Mouse (Mus musculus) stomach, embryonic 14.5 days (tissue): ENCODE data around the gene Dpp8. TPM values are rescaled to one million over a fixed set of nuclear protein-coding genes. Genes with fewer than 3 reads are reported as not detected.

Source experiments
- ATAC-seq: fragments of 200-750 bp; cut with Nextera tagmentation; 2 replicates; pipeline ENCODE4 v1.8.0; 2017; ENCODE audit warnings: low read depth, moderate TSS enrichment; ENCODE audit not compliant: insufficient number of reproducible peaks, insufficient read depth, low FRiP score
- H3K27ac ChIP-seq: fragments of 300-500 bp; sonication (generic); 2 replicates; pipeline ENCODE4 v1.5.1; 2014; ENCODE audit warnings: mild to moderate bottlenecking, low read length, moderate library complexity, mixed read lengths
- H3K27me3 ChIP-seq: fragments of 300-500 bp; sonication (generic); 2 replicates; pipeline ENCODE4 v1.6.1; 2014; ENCODE audit warnings: low read length, control low read depth, mixed read lengths; ENCODE audit not compliant: control insufficient read depth, insufficient read depth
- H3K36me3 ChIP-seq: fragments of 300-500 bp; sonication (generic); 2 replicates; pipeline ENCODE4 v1.6.1; 2014; ENCODE audit warnings: mild to moderate bottlenecking, control low read depth, low read length, moderate library complexity, mixed read lengths; ENCODE audit not compliant: control insufficient read depth, insufficient read depth
- H3K4me1 ChIP-seq: fragments of 300-500 bp; sonication (generic); 2 replicates; pipeline ENCODE4 v1.6.1; 2014; ENCODE audit warnings: low read length, control low read depth, mixed read lengths; ENCODE audit not compliant: control insufficient read depth, insufficient read depth
- H3K4me2 ChIP-seq: fragments of 300-500 bp; sonication (generic); replicated peaks from 2 replicates; pipeline ENCODE4 v1.6.1; 2014; ENCODE audit warnings: low read depth, low read length, control low read depth
- H3K4me3 ChIP-seq: fragments of 300-500 bp; sonication (generic); 2 replicates; pipeline ENCODE4 v1.5.1; 2014; ENCODE audit warnings: low read depth, low read length, control low read depth
- H3K9ac ChIP-seq: fragments of 300-500 bp; sonication (generic); replicated peaks from 2 replicates; pipeline ENCODE4 v1.6.1; 2014; ENCODE audit warnings: low read depth, mild to moderate bottlenecking, control low read depth, low read length, moderate library complexity, mixed read lengths
- H3K9me3 ChIP-seq: fragments of 300-500 bp; sonication (generic); 2 replicates; pipeline ENCODE4 v1.6.1; 2016; ENCODE audit warnings: low read depth, low read length, control low read depth; ENCODE audit not compliant: control insufficient read depth
- WGBS: fragments of 180-500 bp; shearing (Covaris S2); extraction: QIAGEN DNeasy Blood & Tissue Kit; methylation state at CpG from one replicate; pipeline ENCODE4 v1.1.7; 2014; 5-methylcytosine and 5-hydroxymethylcytosine counted together
- polyA plus RNA-seq: library from polyadenylated mRNA; unstranded; fragments of >200 nt; fragmentation: Nextera tagmentation; extraction: Ambion mirVana; gene quantifications from 2 replicates; pipeline ENCODE4 v1.2.1, GENCODE M21; 2014

Dpp8 gene
- polyA plus RNA-seq, 1 experiment from 2014 or later, result 33.1 TPM

- Histone ChIP-seq H3K9me3 (no peaks in the 10 kb centered on the region), H3K4me1 (peaks cover 18% of the 10 kb centered on the region), H3K27me3 (no peaks in the 10 kb centered on the region), H3K4me3 (no peak overlapping the region), H3K36me3 (no peaks in the 10 kb centered on the region), H3K4me2 (no peak overlapping the region), H3K9ac (no peak overlapping the region), H3K27ac (no peak overlapping the region)
- WGBS, result 17% methylated on average over 3 of the region's 3 CpGs
- no peak for ATAC-seq
Measured at GRCm38 (mm10) chr9:65019146-65019545, 13.1 kb upstream of the Dpp8 start.

GRCm38 (mm10) chr9:65020128-65020527 lies 12.1 kb upstream of the Dpp8 start:
- H3K4me1 ChIP-seq, result peaks cover 18% of the 10 kb centered on the region
- no peak overlapping the region for H3K9ac ChIP-seq
- WGBS, result 69% methylated on average over 4 of the region's 4 CpGs
- no peak for ATAC-seq
- H3K36me3 ChIP-seq, result no peaks in the 10 kb centered on the region
- H3K4me2 ChIP-seq, result peak overlapping the region; percentile 80
- H3K27ac ChIP-seq, result no peak overlapping the region
- no peaks in the 10 kb centered on the region for H3K27me3 ChIP-seq
- H3K4me3 ChIP-seq, result peak overlapping the region; percentile 56; the same call in 1 of the 2 replicates
- H3K9me3 ChIP-seq, result no peaks in the 10 kb centered on the region

- Histone ChIP-seq H3K9me3 (no peaks in the 10 kb centered on the region), H3K4me1 (peaks cover 16% of the 10 kb centered on the region), H3K9ac (peak within 1 kb of the TSS; percentile 64), H3K27ac (peak within 1 kb of the TSS; percentile 82), H3K4me2 (peak within 1 kb of the TSS; percentile 80), H3K4me3 (peak within 1 kb of the TSS; percentile 56), H3K36me3 (no peaks in the 10 kb centered on the region), H3K27me3 (no peaks in the 10 kb centered on the region)
- under 1% methylated on average over 81 of the region's 81 CpGs for WGBS
- peak; percentile 93 for ATAC-seq
Measured at GRCm38 (mm10) chr9:65020991-65021886, 11.0 kb upstream of the Dpp8 start, which contains the start of gene Hacd3. Gene Hacd3, minus strand, starts transcription at chr9:65021693.

GRCm38 (mm10) chr9:65021887-65022579 lies 10.2 kb upstream of the Dpp8 start:
- Histone ChIP-seq H3K9ac (peak overlapping the region; percentile 40), H3K4me3 (peak overlapping the region; percentile 56), H3K9me3 (no peaks in the 10 kb centered on the region), H3K4me1 (peaks cover 16% of the 10 kb centered on the region), H3K4me2 (peak overlapping the region; percentile 80), H3K27me3 (no peaks in the 10 kb centered on the region), H3K36me3 (no peaks in the 10 kb centered on the region), H3K27ac (peak overlapping the region; percentile 82)
- WGBS, result 23% methylated on average over 9 of the region's 9 CpGs
- ATAC-seq, result no peak

DNA sequence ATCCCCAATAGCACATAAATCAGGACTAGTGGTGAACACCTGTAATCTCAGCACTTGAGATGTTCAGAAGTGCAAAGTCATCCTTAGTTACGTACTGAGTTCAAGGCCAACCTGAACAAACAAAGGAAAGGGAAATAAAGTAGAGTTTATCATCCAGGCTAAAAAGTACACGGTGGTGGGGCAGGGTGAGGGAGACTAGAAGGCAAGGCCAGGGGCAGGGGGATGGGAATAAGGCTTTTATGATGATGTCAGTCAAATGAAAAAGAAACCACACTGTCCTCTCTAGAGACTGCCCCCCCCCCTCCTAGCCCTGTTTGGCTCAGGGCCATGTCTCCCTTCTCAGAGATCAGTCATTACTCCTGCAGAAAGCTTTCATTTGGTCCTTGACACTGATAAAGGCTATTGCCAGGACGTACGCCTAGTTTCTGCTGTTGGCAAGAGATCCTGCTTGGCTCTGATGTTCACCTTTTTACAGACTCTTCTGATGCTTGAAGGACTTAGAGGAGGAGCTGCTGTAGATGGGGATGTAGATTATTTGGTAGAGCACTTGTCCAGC lies 9.6 kb upstream of the Dpp8 start:
- H3K4me2 ChIP-seq, result no peak overlapping the region
- no peak overlapping the region for H3K4me3 ChIP-seq
- H3K27me3 ChIP-seq, result no peaks in the 10 kb centered on the region
- ATAC-seq, result no peak
- H3K27ac ChIP-seq, result no peak overlapping the region
- no peaks in the 10 kb centered on the region for H3K9me3 ChIP-seq
- WGBS, result 59% methylated on average over 4 of the region's 4 CpGs
- peaks cover 16% of the 10 kb centered on the region for H3K4me1 ChIP-seq
- no peak overlapping the region for H3K9ac ChIP-seq
- H3K36me3 ChIP-seq, result no peaks in the 10 kb centered on the region

DNA sequence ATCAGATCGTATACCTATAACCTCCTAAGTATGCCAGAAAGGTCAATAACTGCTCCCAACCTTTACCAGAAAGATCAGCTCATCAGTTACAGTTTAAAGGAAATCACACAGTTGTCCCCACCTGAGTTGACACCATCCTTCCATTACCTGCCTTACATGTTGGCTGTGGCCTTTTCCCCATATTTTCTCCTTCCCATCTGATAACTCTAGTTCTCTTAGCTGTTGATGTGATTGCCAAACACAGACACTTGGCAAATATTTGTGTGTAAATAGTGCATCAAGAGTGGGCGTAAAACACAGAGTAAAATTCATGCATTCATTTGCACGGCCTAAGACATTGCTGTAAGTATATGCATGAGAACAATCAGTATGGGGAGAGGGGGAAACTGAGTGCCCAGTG lies 8.8 kb upstream of the Dpp8 start:
- H3K9ac ChIP-seq, result no peak overlapping the region
- H3K4me2 ChIP-seq, result no peak overlapping the region
- no peak overlapping the region for H3K4me3 ChIP-seq
- H3K36me3 ChIP-seq, result no peaks in the 10 kb centered on the region
- WGBS, result 83% methylated on average over 3 of the region's 3 CpGs
- peaks cover 16% of the 10 kb centered on the region for H3K4me1 ChIP-seq
- no peaks in the 10 kb centered on the region for H3K27me3 ChIP-seq
- ATAC-seq, result no peak
- no peak overlapping the region for H3K27ac ChIP-seq
- no peaks in the 10 kb centered on the region for H3K9me3 ChIP-seq

- H3K27me3 ChIP-seq, result no peaks in the 10 kb centered on the region
- no peak overlapping the region for H3K4me3 ChIP-seq
- H3K27ac ChIP-seq, result no peak overlapping the region
- no peak for ATAC-seq
- no peak overlapping the region for H3K9ac ChIP-seq
- no peak overlapping the region for H3K4me2 ChIP-seq
- no peaks in the 10 kb centered on the region for H3K4me1 ChIP-seq
- H3K9me3 ChIP-seq, result no peaks in the 10 kb centered on the region
- no peaks in the 10 kb centered on the region for H3K36me3 ChIP-seq
- WGBS, result 75% methylated on average over 7 of the region's 7 CpGs
Measured at GRCm38 (mm10) chr9:65027241-65027640, 5.0 kb upstream of the Dpp8 start.

DNA sequence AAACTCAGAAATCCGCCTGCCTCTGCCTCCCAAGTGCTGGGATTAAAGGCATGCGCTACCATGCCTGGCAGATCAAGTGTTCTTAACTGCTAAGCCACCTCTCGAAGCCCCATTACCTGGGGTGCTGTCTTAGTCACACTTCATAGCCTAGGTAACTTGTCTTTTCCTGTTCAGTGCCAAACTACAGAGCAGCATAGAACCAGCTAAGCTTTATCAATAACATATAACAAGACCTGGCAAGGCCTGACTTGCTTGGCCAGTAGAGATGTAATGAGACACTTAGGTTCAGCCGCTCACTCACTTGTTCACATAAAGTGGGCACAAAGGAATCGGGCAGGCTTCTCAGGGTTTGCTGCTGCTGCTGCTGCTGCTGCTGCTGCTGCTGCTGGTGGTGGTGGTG lies 3.9 kb upstream of the Dpp8 start:
- Histone ChIP-seq H3K9ac (no peak overlapping the region), H3K4me3 (no peak overlapping the region), H3K36me3 (no peaks in the 10 kb centered on the region), H3K27ac (no peak overlapping the region), H3K4me2 (no peak overlapping the region), H3K27me3 (no peaks in the 10 kb centered on the region), H3K4me1 (peaks cover 4% of the 10 kb centered on the region), H3K9me3 (no peaks in the 10 kb centered on the region)
- no peak for ATAC-seq
- 88% methylated on average over 5 of the region's 5 CpGs for WGBS
